Mouse (Mus musculus): ENCODE data around the gene Ikzf2.

DNA sequence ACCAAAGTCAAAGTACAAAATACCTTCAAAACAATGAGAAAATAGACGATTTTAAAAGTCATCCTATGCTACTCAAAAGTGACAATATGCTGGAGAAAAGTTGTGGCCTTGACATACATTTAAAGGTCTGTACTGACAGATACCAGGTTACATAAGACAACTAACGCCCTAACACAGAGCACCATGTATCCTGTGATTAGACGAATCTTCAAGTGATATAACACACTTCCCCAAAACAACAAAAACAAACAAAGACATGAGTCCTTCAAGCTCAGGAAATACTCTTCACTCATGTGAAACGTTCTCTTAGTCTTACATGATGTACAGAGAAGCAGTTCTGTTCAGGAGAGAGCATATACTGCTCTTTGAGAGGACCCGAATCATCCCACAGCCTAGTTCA, 78.2 kb downstream of the Ikzf2 start:
- TF ChIP-seq CTCF (IDR thresholded peaks at IDR 0.05; ENCODE audit: borderline replicate concordance, control insufficient read depth, extremely low read depth, insufficient read depth, low read length, poor library complexity) = no peak
- TF ChIP-seq POLR2A (IDR thresholded peaks at IDR 0.05; ENCODE audit: control insufficient read depth, extremely low read depth, insufficient read depth, low read length, poor library complexity) = no peak
